Mouse (Mus musculus) CH12F3 (cell line): ENCODE results near the gene Cd248.

ENCODE experiments used
- in situ Hi-C: fragments of 300-500 bp; cut with MboI; formaldehyde crosslinking; loops from 2 replicates; pipeline ENCODE4 v1.14.3; 2020; ENCODE audit warnings: low sequenced_read_pairs

The Cd248 gene

GRCm38 (mm10) chr19:5051515-5051914 is 16.4 kb upstream of the Cd248 start:
- in situ Hi-C loops = no loop called here

GRCm38 (mm10) chr19:5052166-5052822 is 15.6 kb upstream of the Cd248 start:
- in situ Hi-C loops = no loop called here

- in situ Hi-C loops = no loop called here
Observed at GRCm38 (mm10) chr19:5052853-5053252, 15.0 kb upstream of the Cd248 start.

GRCm38 (mm10) chr19:5053909-5054308 is 14.0 kb upstream of the Cd248 start:
- in situ Hi-C loops = no loop called here

- in situ Hi-C loops = no loop called here
Observed at GRCm38 (mm10) chr19:5056251-5056650, 11.6 kb upstream of the Cd248 start.

- in situ Hi-C loops = no loop called here
Observed at GRCm38 (mm10) chr19:5057876-5058775, 9.8 kb upstream of the Cd248 start.

GRCm38 (mm10) chr19:5058801-5059771 is 8.8 kb upstream of the Cd248 start:
- in situ Hi-C loops = no loop called here

- in situ Hi-C loops = no loop called here
Observed at GRCm38 (mm10) chr19:5060365-5061330, 7.2 kb upstream of the Cd248 start.

GRCm38 (mm10) chr19:5062041-5062440 is 5.8 kb upstream of the Cd248 start:
- in situ Hi-C loops = no loop called here

- in situ Hi-C loops = no loop called here
Observed at GRCm38 (mm10) chr19:5062446-5062845, 5.4 kb upstream of the Cd248 start.

GRCm38 (mm10) chr19:5065104-5065503 is 2.8 kb upstream of the Cd248 start:
- in situ Hi-C loops = no loop called here

- in situ Hi-C loops = no loop called here
Observed at GRCm38 (mm10) chr19:5067040-5067799, 658 bp upstream of the Cd248 start.

- in situ Hi-C loops = no loop called here
Observed at GRCm38 (mm10) chr19:5068570-5069234, 824 bp downstream of the Cd248 start.

GRCm38 (mm10) chr19:5069486-5069885 is 1.6 kb downstream of the Cd248 start:
- in situ Hi-C loops = no loop called here

- in situ Hi-C loops = no loop called here
Observed at GRCm38 (mm10) chr19:5069978-5070377, 2.1 kb downstream of the Cd248 start.

GRCm38 (mm10) chr19:5071077-5071476 is 3.2 kb downstream of the Cd248 start:
- in situ Hi-C loops = no loop called here

- in situ Hi-C loops = no loop called here
Observed at GRCm38 (mm10) chr19:5071545-5072369, 3.9 kb downstream of the Cd248 start.
